Mouse (Mus musculus): ENCODE measurements around the gene Fam193a. TPM values are rescaled to one million over a fixed set of nuclear protein-coding genes. Genes with fewer than 3 reads are reported as not detected.

The Fam193a gene
- total RNA-seq, 2 experiments from 2014 or later: 26.7 to 34.3 TPM

GRCm38 (mm10) chr5:34461294-34461693, 91.6 kb downstream of the Fam193a start:
- peak; percentile 13 for DNase-seq

DNA sequence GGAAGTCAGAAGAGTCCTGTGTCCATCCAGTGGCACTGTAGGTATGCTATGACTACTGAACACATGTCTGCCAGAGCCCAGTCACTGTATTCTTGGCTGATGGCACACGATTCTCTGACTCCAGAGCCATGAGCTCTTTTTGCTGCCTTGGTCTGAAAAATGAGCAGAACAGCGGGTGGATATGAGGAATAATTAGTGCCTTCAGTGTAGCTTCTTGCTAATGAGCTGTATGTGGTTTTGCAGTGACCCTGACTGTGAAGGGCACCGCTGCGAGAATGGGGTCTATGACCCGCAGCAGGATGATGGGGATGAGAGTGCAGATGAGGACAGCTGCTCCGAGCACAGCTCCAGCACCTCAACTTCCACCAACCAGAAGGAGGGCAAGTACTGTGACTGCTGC, 92.1 kb downstream of the Fam193a start:
- no peak for DNase-seq

- DNase-seq: no peak
These were observed 96.3 kb downstream of the Fam193a start for GRCm38 (mm10) chr5:34466079-34466478.

DNA sequence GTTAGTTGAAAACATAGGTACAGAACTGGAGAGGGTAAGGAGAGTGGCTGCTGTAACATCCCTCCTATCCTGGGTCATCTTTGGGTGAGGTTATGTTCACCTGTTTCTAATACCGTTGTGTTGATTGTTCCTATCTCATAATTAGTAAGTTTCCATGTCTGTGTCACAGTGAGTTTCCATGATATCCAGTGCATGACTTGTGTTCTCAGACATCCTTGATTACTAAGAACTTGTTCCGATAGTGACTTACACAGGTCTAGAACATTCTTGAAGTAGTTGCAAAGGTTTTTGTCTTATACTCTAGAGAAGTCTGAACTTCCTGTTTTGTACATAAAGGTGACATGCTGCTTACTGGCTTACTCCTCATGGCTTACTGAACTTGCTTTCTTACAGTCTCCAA, 96.9 kb downstream of the Fam193a start:
- no peak for DNase-seq

GRCm38 (mm10) chr5:34468039-34468775, 98.5 kb downstream of the Fam193a start:
- DNase-seq: no peak

DNA sequence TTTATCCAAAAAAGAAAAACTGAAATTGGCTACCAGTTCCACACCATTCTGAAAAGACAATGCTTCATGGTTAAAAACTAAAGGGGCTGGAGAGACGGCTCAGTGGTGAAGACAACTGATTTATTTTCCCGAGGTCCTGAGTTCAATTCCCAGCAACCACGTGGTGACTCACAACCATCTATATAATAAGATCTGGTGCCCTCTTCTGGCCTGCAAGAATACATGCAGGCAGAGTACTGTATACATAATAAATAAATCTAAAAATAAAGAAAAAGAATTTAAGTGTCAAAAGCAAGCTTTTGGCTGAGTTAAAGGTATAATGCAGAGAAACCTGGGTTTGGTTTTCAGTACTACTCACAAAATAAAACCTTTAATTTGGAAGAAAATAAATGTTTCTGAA, 111.2 kb downstream of the Fam193a start:
- DNase-seq: no peak

DNA sequence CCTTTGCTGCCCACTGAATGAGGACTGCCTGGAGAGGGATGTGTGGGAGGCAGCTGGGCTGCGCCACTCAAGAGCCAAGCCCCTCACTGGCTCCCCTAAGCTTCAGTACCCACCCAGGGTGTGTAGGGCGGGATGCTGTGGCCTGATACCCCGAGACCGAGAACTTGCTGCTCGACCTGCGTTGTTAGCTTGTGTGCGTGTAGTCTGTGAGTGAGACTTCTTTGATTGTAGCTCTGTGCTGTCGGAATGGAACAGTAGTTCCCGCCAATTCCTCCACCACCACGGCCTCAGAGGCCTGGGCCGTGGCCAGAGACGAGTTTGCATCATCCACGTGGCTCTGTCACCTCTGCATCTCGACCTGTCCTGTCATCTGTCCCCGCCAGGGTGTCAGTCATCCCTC, 116.0 kb downstream of the Fam193a start:
- no peak for DNase-seq

- DNase-seq: no peak
These were observed 117.8 kb downstream of the Fam193a start for GRCm38 (mm10) chr5:34487320-34488090.

- DNase-seq: no peak
These were observed 119.1 kb downstream of the Fam193a start for GRCm38 (mm10) chr5:34488741-34489417.

DNA sequence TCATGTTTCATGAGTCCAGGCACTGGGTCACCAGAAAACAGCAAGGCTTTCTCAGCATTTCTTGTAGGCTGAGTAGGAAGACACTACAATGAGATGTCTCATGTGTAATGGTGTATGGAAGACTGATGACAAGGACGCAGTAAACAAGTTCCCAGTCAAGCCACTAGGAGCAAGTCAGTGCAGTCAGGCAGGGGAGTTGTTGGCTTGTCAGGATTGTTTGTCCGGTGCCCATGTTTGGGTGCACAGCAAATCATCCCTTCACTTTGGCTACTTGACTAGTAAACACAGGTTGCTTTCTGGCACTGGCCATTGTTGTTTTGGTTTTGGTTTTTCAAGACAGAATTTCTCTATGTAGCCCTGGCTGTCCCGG, 119.7 kb downstream of the Fam193a start:
- DNase-seq: no peak

DNA sequence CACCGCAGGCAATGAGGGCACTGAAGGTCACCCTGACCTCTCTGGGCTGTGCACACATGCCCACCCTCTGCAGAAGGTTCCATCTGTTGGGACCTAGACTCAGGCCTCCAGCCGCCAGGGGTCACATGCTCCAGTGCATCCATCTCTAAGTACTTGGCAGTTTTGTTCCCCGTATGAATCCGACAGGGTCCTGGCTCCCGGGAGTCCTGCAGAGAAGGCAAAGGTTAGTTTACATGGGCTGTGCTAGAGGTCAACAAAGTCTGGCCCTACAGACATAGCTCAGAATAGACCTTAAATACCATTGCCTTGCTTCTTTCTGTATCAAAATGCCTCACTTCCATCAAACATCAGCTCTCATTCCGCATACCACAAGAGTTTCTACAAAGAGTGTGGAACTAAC, 127.0 kb downstream of the Fam193a start:
- DNase-seq: no peak

GRCm38 (mm10) chr5:34500886-34501285, 131.2 kb downstream of the Fam193a start:
- DNase-seq: no peak

DNA sequence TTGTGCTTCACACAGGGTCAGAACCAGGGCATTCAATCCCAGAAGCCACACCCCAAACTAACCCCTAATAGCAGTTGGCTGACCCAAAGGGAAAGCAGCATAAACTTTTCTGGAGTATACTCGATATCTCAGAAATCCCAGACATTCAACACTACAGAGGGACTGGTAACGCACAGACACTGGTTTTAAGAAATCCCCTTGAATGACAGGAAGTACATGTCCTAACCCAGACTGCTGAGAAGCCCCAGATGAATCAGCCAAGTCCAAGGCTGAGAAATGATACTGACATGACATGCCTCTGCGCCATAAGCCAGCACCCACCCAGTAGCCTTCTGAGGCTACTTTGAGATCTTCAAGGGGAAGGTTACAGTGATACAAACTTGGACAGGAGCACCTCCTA, 131.9 kb downstream of the Fam193a start:
- DNase-seq: no peak

- no peak for DNase-seq
These were observed 132.7 kb downstream of the Fam193a start for GRCm38 (mm10) chr5:34502411-34502810.

GRCm38 (mm10) chr5:34502821-34503220, 133.1 kb downstream of the Fam193a start:
- DNase-seq: no peak

GRCm38 (mm10) chr5:34512486-34512885, 142.8 kb downstream of the Fam193a start:
- no peak for DNase-seq

GRCm38 (mm10) chr5:34513466-34514217, 143.9 kb downstream of the Fam193a start, which contains the start of gene Tnip2:
Tnip2 (minus strand) TSS chr5:34513991.
- DNase-seq: peak; percentile 99

DNA sequence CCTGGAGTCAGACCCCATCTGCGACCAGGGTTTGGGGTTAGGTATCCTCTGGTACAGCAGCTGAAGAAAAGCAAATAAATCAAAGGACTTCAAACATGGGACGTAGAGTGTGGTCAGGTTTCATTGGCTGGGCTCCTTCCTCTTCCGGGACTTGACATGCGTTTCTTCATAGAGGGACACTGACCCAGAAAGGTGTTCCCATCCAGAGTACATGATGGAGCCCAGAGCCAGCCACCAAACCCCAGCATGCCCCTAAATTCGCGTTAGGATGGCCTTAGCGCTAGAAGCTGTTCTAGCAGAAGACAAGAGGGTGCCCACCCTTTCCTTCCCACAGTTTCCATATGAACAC, 144.5 kb downstream of the Fam193a start:
- DNase-seq: no peak

GRCm38 (mm10) chr5:34515096-34515495, 145.4 kb downstream of the Fam193a start:
- no peak for DNase-seq

- DNase-seq: peak; percentile 93
These were observed 148.2 kb downstream of the Fam193a start for GRCm38 (mm10) chr5:34517913-34518312.

GRCm38 (mm10) chr5:34519389-34519910, 149.7 kb downstream of the Fam193a start:
- DNase-seq: no peak

Data from adrenal gland, postnatal 10 days (tissue).